ENCODE assay signal across 8 mouse cellular contexts in genomic region chr6:145302907-145303640, GRCm38 (mm10). TPM values are rescaled to one million over a fixed set of nuclear protein-coding genes. Genes with fewer than 3 reads are reported as not detected.
DNase-seq lines count a peak whose midpoint lies in the region; ATAC-seq and TF ChIP-seq lines count a peak whose summit lies in the region.

No protein-coding gene starts in this region.

- H3K36me3 ChIP-seq in kidney, adult 2 months (ENCODE audit: control insufficient read depth, insufficient read depth, low read length), result no peaks in the 10 kb centered on the region
- H3K36me3 ChIP-seq in embryonic facial prominence, embryonic 10.5 days (replicated peaks), result no peaks in the 10 kb centered on the region
- no peaks in the 10 kb centered on the region for H3K36me3 ChIP-seq in hindbrain, embryonic 15.5 days
- no peaks in the 10 kb centered on the region for H3K36me3 ChIP-seq in midbrain, embryonic 10.5 days

- 0 out of 2 replicates have a peak overlapping the region, but pooled peaks have one; percentile 18 for H3K9ac ChIP-seq in hindbrain, embryonic 15.5 days

- peak overlapping the region; percentile 15 for H3K4me3 ChIP-seq in kidney, adult 2 months (ENCODE audit: insufficient read depth, low read depth, low read length)
- H3K4me3 ChIP-seq in embryonic facial prominence, embryonic 10.5 days, result peak overlapping the region; percentile 16
- H3K4me3 ChIP-seq in hindbrain, embryonic 15.5 days, result peak overlapping the region; percentile 17; the same call in 1 of the 2 replicates
- H3K4me3 ChIP-seq in midbrain, embryonic 10.5 days, result peak overlapping the region; percentile 30

- no peaks in the 10 kb centered on the region for H3K4me1 ChIP-seq in kidney, adult 2 months (ENCODE audit: control insufficient read depth, insufficient read depth, low read length)
- peaks cover 14% of the 10 kb centered on the region for H3K4me1 ChIP-seq in embryonic facial prominence, embryonic 10.5 days
- H3K4me1 ChIP-seq in hindbrain, embryonic 15.5 days (replicated peaks), result peaks cover 15% of the 10 kb centered on the region
- H3K4me1 ChIP-seq in midbrain, embryonic 10.5 days, result peaks cover 25% of the 10 kb centered on the region

- no peak for ATAC-seq in hindbrain, embryonic 15.5 days (ENCODE audit: low FRiP score, low read depth)
- no peak for ATAC-seq in frontal cortex, adult (ENCODE audit: low TSS enrichment)

- 46% methylated on average over 22 of the region's 22 CpGs for WGBS in kidney, adult 2 months
- 71% methylated on average over 22 of the region's 22 CpGs for WGBS in embryonic facial prominence, embryonic 10.5 days
- WGBS in hindbrain, embryonic 15.5 days, result 49% methylated on average over 22 of the region's 22 CpGs
- WGBS in midbrain, embryonic 10.5 days, result 65% methylated on average over 22 of the region's 22 CpGs

- no peak for DNase-seq in kidney, adult 2 months
- DNase-seq in kidney, postnatal 10 days, result no peak
- peak; percentile 30 for DNase-seq in embryonic facial prominence, embryonic 10.5 days (ENCODE audit: low spot score)
- peak; percentile 17 for DNase-seq in midbrain, embryonic 10.5 days (ENCODE audit: low spot score)
- no peak for DNase-seq in frontal cortex, postnatal 25 days (ENCODE audit: low spot score in 2 of 2)
- no peak for DNase-seq in yolk sac, embryonic 10.5 days (ENCODE audit: low spot score)

- no peaks in the 10 kb centered on the region for H3K27me3 ChIP-seq in kidney, adult 2 months (replicated peaks; ENCODE audit: control insufficient read depth, insufficient read depth, low read length)
- 0 out of 2 replicates have a peak, but pooled peaks cover 11% of the 10 kb centered on the region for H3K27me3 ChIP-seq in embryonic facial prominence, embryonic 10.5 days (replicated peaks; ENCODE audit: low read depth, poor library complexity, severe bottlenecking)
- no peaks in the 10 kb centered on the region for H3K27me3 ChIP-seq in hindbrain, embryonic 15.5 days
- peaks cover 11% of the 10 kb centered on the region; the same call in 1 of the 2 replicates for H3K27me3 ChIP-seq in midbrain, embryonic 10.5 days (ENCODE audit: low read depth, poor library complexity, severe bottlenecking)

- H3K27ac ChIP-seq in kidney, adult 2 months (ENCODE audit: insufficient read depth, low read depth, low read length), result no peak overlapping the region
- peak overlapping the region; percentile 55; the same call in 1 of the 2 replicates for H3K27ac ChIP-seq in embryonic facial prominence, embryonic 10.5 days (replicated peaks)
- peak overlapping the region; percentile 60 for H3K27ac ChIP-seq in hindbrain, embryonic 15.5 days (replicated peaks)
- H3K27ac ChIP-seq in midbrain, embryonic 10.5 days (replicated peaks), result peak overlapping the region; percentile 76

- H3K9me3 ChIP-seq in embryonic facial prominence, embryonic 10.5 days, result no peaks in the 10 kb centered on the region
- no peaks in the 10 kb centered on the region for H3K9me3 ChIP-seq in hindbrain, embryonic 15.5 days
- H3K9me3 ChIP-seq in midbrain, embryonic 10.5 days (replicated peaks), result no peaks in the 10 kb centered on the region

- TF ChIP-seq CTCF in kidney, adult 2 months (conservative IDR thresholded peaks at IDR 0.05; ENCODE audit: insufficient read depth, insufficient read length, low read depth, low read length), result no peak

- H3K4me2 ChIP-seq in hindbrain, embryonic 15.5 days, result peak overlapping the region; percentile 46

- no peak for TF ChIP-seq POLR2A in kidney, adult 2 months (IDR thresholded peaks at IDR 0.05; ENCODE audit: low read depth, low read length)

RNA-seq across cellular contexts. Expression of gene Kras, which starts 53.0 kb away (rescaled TPM):
- 13.1 and 14.3 TPM in 2 replicates for polyA plus RNA-seq in kidney, adult 2 months (2012; rRNA removed)
- 87.8 and 89.7 TPM in 2 replicates for polyA plus RNA-seq in embryonic facial prominence, embryonic 10.5 days (2016; fragmentation: Nextera tagmentation; extraction: Ambion mirVana)
- polyA plus RNA-seq in hindbrain, embryonic 15.5 days (2015; fragmentation: Nextera tagmentation; extraction: Ambion mirVana), result 83.8 and 85.4 TPM in 2 replicates
- polyA plus RNA-seq in midbrain, embryonic 10.5 days (2016; fragmentation: Nextera tagmentation; extraction: Ambion mirVana), result 97.6 and 102 TPM in 2 replicates

Comparison
In these comparisons a context has a peak if more than half of its experiments do, and no peak if none do; other contexts are left out.
1. DNase-seq: peak in embryonic facial prominence, embryonic 10.5 days (single experiment) and midbrain, embryonic 10.5 days (single experiment); none in kidney, adult 2 months (single experiment), kidney, postnatal 10 days (single experiment), frontal cortex, postnatal 25 days (0 of 2) and yolk sac, embryonic 10.5 days (single experiment).
2. Peak in every context shown above with its lines, with median percentiles within 50 percentile points of each other: H3K4me3 ChIP-seq.